Mouse (Mus musculus) cerebellum, postnatal 36 days (tissue): Measurements from ENCODE around the gene Gm15319.
A peak's percentile ranks its signal among the peaks of the same experiment; 100 is the strongest.
"Not testable (repeated sequence)": the region's sequence is repeated elsewhere in the genome, so short reads cannot be mapped to it uniquely, and the experiment has no call there.

Experiments used
- DNase-seq, 2 experiments: peaks; one replicate each; pipeline ENCODE4 v3.0.0; 2021 to 2022; ENCODE audit warnings: mixed read lengths in 2 of 2

Gene Gm15319

DNA sequence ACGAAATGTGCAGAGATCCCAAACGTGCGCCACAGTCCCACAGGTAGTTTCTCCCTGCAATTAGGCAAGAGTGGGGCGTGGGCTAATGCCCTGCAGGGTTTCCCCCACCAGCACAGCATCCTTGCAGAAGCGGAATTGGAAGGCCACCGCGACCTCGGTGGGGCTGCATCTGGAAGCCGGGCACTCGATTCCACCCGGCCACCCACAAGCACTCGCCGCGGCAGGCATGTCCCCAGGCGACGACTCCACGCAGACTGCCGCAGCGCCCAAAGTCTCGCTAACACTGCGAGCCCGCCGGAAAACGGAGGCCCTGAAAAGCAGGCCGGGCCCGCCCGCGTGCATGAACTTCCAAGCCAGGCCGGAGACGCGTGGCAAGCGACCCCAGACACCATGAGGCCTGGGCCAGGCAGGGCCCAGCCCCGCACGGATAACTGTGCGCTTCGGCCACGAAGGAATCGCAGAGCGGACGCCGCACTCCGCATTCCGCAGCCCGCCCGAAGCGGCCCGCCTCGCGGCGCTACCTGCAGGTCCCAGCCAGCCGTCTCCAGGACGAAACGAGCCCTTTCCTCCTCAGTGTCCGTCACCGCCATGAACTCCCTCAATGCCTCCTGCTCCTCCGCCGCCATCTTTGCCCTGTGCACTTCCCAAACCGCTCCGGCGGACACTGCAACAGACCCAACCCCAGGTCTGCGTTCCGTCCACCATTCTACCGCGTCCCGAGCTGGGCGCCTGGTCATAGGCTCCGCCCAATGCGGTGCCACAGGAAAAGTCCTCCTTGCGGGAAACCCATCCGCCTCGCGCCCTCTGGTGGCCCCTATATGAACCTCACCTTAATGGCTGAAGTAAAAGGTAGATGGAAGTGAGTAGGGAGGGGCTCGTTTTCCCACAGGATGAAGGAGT, 66.0 kb downstream of the Gm15319 start:
- DNase-seq, result peak; percentile 78 to 82

- DNase-seq, result not testable (repeated sequence)
Measured at GRCm38 (mm10) chr8:20295881-20296280, 67.1 kb downstream of the Gm15319 start.

DNA sequence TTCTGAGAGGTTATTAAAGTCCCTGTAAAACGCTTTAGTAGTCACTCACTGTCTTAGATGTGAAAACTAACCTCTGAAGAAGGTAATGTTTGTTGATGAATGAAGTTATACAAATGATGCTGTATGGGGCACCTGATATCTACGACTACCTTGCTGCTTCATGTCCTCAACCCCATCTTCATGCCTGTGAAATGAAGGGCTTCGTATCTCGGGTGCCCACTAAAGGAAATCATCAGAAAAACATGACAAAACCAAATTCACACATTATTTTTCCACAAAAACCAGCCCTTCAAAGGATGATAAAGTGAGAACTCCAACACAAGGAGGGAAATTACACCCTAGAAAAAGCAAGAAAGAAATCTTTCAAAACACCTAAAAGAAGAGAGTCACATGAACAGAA, 68.2 kb downstream of the Gm15319 start:
- peak in 1 of 2 experiments; percentile 16 for DNase-seq

DNA sequence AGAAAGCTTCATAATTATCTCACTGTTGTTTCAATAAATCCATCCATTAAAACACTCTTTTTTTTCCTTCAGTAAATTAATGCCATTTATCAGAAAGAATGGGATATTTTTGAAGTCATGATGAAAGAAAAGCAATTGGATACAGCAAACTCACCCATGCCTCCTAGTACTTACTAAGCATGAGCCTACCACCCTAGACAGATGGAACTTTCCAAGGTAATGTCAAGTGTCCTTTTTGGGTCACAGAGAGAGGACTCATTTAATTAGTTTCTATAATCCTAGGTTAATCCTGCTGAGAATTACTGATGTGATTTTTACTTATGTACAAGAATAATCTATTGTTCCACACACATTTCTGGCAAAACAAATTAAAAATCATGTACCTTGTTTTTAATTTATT, 69.0 kb downstream of the Gm15319 start:
- peak in 1 of 2 experiments; percentile 16 for DNase-seq

GRCm38 (mm10) chr8:20290015-20290414, 73.0 kb downstream of the Gm15319 start:
- not testable (repeated sequence) for DNase-seq

DNA sequence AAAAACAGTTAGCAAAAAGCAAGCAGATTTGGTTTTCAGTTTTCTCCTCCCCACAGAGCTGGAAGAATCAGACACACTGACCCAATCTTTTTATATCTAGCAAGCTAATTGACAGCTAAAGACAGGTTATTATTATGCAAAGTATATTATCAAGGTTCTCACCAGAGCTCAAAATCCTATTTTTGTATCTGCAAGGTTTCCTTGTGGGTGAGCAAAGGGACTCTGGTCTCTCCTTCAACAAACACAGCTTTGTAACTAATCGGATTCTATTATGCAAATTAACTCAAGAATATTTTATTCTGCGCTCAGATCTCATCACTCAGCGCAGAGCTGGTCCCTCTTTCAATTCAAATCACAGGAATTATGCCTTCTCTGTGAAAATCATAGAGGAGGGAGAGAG, 74.1 kb downstream of the Gm15319 start:
- not testable (repeated sequence) for DNase-seq

DNA sequence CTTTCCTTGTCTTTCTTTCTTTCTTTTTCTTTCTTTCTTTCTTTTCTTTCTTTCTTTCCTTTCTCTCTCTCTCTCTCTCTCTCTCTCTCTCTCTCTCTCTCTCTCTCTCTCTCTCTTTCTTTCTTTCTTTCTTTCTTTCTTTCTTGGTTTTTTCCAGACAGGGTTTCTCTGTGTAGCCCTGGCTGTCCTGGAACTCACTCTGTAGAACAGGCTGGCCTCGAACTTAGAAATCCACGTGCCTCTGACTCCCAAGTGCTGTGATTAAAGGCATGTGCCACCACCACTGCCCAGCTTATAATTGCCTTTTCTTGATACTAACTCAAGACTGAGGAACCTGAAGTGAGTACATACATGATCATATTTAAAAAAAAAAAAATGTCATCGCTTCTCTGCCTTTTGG, 75.3 kb downstream of the Gm15319 start:
- not testable (repeated sequence) for DNase-seq
